Mouse (Mus musculus) retina, embryonic 14.5 days (tissue): ENCODE data around the gene Camta1.

Experiments used
- DNase-seq: peaks from one replicate; pipeline ENCODE4 v3.0.0-alpha.2; 2015; ENCODE audit warnings: low spot score

Gene Camta1

DNA sequence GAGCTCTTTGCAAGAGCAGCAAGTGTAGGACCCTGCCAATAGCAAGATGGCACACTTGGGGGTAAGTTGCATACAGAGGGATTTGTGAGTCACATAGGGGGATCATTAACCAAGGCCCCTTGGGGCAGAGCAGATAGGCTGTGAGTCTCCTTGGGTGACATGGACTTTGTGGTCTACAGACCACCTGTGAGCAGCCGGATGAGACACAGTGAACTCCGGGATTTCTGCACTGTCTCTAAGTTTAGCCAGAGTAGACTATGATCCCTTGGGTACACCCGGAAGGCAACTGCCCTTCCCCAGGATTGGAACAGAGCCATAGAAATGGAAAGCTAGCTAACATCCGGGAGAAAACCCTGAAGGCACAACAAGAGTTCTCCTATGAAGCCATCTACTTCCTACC, 417.0 kb downstream of the Camta1 start:
- DNase-seq: no peak

DNA sequence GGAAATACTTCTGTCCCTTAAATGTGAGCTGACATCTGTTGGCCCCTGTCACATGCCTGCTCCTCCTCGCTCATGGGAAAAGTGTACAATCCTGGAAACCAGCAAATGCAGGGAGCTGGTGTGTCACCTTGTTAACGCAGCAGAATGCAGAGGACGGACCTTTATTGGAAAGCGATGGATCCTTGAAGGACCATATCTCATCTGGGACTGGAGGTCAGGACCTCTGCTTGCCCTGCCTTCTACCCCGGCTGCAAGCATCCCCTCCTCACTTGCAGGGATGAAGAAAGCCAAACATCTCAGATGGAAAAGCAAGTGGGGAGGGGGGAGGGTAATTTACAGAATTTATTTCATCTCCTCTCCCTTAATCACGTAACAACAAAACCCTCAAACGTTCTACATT, 423.1 kb downstream of the Camta1 start:
- no peak for DNase-seq

DNA sequence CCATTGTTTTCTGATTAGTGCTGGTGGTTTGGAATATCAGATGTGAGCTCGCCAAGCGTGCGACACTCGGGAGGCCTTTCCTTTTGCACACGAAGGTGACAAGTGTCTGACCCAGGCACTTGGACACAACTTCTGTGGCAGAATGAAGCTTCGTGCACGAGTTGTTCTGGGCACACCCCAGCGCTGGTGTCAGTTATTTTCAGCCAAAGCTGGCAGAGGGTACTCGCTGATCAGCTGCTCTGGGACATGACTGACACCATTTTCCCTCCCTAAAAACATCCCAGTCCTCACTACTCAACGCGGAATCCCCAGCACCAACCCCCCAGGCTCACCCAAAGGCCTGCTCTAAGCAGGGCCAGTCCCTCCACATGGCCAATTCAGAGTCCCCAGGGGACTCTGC, 423.8 kb downstream of the Camta1 start:
- no peak for DNase-seq

DNA sequence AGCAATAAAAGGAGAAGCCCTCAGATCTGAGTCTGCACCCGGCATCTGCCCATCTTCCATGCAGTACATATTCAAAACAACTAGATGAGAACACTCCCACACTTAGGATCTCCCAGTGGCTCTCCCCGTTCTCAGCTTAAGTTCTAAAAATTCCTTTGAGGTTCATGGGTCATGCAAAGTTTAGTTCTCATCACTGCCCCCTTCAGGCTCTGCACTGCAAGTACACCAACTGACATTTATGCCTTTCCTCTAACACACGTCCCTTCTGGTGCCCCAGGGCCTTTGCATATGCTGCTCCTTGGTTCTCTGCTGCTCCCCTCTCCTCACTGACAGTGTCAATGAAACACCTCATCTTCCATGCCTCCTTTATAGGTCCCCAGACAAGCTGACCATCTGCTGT, 436.5 kb downstream of the Camta1 start:
- DNase-seq: peak; percentile 18

DNA sequence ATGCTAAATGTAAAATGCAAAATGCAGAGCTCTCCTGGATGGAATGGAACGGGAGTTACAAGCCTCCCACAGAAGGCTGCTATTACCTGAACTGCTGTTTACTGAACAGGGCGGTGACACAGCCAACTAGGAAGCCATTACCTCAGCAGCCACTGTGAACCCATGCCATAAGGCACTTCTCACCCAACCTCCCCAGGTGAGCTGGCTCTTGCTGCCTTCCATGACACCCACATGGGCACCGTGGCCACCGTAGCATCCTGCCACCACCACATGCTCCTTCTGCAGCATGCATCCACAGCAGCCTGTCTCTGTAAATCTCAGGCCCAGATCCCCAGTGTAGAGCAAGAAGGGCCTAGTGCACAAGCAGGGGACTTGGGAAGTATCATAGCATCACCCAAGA, 438.8 kb downstream of the Camta1 start:
- DNase-seq: no peak

DNA sequence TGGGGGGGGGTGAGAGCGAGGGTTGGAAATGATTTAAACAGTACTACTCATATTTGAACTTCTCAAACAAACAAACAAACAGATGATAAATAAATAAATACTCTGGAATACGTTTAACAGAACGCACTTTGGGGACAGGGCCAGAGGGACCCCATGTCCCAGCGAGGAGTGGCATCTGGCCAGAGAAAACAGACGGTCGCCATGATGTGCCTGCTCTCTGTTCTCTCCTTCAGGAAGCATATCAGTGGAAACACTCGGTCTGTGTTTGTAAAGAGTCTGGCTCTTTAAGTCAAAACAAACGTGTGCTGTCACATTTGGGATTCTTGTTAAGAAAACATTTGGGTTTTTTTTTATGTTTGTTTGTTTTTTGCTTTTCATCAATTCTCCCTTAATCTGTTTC, 439.3 kb downstream of the Camta1 start:
- DNase-seq: no peak

DNA sequence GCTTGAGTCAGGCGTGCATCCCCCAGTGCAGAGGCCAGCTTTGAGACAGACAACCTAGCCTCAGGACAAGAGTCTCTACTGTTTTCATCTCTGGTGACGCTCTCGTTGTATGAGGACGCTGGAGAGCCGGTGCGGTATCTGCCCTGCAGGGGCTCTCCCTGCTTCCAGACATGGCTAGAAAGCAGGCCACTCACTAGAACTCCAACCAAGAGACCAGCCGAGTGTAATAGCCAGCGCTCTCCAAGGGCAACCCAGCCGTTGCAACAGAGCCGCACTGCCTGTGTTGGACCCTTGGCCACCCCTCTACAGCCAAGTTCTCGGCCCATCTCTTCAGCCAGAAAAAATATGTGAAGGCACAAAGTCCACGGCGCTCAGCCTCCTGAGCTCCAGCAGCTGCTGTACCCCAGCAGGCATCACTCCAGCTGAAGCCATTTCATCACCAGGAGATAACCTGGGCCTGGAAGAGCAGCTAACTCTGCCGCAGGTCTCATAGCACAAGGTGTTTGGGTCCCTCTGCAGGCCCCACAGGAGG, 443.3 kb downstream of the Camta1 start:
- DNase-seq: no peak

DNA sequence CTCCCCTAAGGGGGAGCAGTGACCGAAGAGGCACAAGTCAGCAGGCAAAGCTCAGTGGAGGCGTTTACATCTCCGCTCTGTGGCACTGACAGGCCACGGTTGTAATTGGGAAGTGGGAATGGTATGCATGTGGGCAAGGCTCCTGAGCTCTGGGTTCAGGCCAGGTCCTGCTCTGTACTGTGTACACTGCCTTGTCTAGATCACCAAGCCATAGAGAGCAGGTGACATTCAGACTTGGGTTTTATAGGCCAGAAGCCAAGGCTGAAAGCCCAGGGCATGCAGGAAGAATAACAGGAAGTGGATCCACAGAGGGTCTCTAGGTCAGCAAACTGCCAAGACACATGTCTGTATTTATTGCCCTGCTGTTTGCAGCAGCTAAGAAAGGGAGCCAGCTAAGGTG, 445.9 kb downstream of the Camta1 start:
- no peak for DNase-seq

DNA sequence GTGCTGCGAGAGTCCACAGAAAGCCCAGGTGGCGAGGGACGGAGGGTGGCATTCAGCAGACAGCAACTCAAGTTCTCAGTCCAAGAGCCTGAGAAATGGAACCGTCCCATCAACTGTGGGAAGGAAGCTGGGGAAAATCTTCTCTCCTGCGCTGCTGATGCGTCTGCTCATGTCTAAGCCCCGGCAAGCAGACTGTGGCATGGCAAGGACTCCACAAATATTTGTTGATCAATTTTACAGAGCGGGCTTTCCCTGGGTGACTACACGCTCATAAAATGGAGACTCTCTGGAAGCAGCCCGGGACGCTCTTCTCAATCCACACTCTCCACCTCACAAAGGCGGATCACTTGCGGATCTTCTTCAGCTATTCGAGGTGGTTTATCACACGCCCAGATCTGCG, 446.3 kb downstream of the Camta1 start:
- no peak for DNase-seq

DNA sequence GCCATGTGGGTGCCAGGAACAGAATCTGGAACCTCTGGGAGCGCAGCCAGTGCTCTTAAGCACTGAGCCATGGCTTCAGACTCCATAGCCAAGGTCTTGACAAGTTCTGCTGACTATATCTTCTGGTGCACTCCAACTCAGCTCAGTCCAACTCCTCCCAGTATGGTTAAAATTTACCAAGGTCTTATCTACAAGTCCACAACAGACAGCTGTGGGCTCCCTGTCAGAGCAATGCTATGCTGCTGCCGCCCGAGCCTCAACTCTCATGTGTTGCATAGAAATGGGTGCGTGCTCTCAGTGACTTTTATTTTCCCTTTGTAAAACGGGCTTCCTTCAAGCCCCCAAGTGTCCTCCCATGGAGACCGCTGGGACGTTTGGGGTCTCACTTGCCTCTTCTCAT, 446.7 kb downstream of the Camta1 start:
- DNase-seq: no peak

DNA sequence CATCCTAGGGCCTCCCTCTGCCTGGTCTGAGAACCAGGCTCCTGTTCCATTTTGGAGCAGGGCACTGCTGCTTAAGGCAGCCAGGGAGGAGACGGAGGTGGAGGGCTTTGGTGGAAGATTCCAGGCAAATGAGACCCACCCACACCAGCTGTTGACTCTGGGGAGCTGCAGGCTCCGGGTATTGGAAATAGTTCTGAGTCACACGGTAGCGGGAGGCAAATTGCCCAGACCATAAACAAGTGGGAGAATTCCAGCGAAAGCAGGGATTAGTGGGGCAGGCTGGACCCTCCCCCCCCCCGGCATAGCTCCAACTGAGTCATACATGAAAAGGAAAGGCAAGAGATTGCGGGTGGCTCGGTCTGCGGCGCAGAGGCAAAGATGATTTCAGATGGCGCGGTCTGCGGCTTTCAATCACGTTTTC, 450.0 kb downstream of the Camta1 start:
- DNase-seq: no peak

DNA sequence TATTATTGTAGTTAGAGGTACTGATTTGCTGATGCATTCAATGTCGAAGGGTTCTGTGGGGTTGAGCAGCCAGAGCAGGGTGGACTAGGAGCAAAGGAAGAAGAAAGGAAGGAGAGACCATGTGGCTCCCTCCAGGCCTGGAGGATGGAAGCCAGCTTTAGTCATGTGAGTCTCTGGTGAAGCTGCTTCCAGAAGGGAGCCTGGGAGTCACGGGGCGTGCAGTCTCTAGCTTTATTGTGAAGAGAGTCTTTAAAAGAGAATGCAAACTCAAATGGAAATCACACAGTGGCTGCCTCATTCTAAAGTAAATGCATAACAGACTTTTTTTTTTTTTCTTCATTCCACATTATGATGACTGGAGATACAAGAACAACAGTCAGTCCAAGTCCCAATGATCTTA, 450.7 kb downstream of the Camta1 start:
- no peak for DNase-seq

DNA sequence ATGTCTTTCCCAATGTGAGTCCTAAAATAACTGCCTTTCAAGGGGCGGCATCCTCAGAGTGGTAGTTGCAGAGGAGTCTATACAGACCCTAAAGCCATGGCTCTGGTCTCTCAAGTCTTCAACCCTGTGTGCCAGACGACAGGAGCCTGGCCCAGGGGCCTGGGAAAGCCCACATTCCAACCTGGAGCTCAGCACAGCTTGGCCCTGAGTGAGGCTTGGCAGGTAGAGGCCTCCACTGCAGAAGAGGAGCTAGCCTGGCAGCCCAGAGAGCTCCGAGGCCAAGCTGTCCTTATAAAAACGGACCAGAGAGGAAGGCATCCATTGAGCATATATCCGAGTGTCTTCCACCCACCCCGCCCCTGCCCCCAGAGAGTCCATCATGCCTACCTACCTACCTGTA, 452.4 kb downstream of the Camta1 start:
- no peak for DNase-seq

DNA sequence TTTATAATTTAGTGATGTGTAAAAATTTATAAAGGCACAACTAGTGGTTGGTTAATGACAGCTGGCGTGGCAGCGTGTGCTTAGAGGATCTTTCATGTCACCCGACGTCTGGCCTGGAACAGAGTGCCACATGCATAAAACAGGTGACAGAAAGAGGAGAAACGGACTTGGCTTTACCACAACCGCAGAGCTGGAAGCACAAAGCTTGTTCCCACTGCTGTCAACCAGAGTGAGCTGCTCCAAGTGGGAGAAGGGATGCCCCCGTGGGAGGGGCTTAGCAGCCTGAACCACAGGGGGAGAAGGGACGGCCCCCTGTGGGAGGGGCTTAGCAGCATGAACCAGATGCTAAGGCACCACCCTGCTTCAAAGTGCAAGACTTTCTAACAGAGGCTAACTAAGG, 452.9 kb downstream of the Camta1 start:
- DNase-seq: peak; percentile 54

DNA sequence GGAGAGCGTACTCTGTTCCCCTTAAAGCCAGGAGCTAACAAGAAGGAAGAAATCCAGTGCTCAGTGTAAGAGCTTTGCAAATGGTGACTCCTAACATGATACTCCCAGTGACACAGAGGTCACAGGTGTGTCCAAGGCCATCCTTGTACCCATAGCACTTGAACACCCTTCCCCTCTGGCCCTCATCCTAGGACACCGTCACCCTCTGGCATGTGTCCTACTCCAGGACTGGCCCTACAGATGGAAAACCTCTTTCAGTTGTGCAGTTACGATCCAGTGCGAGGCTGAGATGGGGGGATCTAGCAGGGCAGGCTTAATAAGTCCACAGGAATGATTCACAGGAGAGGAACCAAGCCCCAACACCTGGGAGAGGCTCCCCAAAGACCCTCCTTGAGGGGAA, 453.4 kb downstream of the Camta1 start:
- no peak for DNase-seq

DNA sequence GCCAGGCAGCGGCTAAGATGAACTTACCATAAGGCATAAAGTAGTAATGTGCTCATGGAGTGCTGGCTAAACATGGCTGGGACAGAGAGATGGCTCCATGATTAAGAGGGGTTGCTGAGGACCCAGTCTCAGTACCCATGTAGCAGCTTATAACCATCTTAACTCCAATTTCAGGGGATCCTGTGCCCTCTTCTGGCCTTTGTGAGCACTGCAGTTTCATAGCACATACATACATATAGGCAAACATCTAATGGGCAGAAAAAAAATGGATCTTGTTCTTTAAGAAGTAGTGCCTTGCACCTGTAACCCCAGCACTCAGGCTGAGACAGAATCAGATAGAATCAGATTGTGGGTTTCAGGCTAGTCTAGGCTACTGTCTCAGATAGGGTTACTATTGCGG, 454.5 kb downstream of the Camta1 start:
- DNase-seq: no peak

DNA sequence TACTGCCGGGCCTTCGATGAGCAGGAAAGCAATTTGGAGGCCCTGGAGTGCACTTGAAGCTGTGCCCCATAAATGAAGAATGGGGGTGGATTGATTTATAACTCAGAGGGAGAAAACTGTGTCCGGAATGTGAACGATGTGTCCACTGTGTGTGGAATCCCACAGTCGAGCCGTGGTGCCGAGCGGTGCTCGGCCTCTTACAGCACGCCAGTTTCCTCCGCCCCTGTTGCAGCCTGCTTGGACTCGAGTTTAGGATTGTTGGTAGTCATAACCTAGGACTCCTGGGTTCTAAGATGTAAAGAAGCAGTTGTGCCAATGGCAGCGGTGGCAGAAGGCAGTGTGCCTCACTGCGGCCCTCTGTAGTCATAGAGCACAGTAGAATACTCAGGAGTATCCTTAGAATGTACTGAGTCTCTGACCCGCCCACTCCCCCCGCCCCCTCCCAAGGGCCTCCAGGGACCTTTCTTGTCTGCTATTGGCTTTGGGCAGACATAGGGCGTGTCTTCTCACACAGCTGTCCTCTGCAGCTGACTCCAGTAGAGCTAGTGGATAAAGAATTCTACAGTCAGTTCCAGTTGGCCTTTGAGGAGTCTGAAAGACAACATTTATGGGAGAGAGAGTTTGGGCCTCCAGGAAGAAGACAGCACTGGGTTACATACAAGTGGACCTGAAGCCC, 457.0 kb downstream of the Camta1 start:
- no peak for DNase-seq

DNA sequence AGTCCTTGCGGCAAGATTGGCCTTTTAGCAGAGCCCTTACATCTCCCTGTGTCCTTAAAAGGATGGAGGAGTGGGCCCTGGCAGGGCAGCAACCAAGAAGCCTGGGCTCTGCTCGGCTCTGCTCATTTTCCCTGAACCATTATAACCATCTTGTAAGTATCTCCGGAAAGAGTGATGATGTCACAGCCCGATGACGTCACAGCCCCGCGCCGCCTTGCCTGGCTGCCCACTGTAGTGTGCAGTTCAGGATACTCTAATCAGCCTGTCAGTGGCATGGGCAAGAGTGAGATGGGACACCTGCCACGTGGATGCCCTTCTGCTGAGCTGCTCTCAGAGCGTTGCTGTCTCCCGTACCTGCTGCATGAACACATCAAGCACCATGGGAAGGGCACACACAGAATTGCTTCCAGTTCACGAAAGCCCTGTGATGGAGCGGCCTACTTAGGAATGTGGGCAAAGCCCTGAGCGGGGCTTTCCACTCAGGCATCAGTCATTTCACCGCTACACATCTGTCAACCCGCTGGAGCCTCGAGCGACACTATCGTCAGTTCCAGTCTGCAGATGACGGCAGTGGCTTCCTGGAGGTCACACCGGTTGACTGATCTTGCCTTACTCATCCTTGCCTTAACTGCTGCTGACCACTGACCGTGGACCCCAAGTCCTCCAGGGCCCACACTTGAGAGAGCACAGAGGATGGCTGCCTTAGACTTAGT, 459.8 kb downstream of the Camta1 start:
- no peak for DNase-seq

DNA sequence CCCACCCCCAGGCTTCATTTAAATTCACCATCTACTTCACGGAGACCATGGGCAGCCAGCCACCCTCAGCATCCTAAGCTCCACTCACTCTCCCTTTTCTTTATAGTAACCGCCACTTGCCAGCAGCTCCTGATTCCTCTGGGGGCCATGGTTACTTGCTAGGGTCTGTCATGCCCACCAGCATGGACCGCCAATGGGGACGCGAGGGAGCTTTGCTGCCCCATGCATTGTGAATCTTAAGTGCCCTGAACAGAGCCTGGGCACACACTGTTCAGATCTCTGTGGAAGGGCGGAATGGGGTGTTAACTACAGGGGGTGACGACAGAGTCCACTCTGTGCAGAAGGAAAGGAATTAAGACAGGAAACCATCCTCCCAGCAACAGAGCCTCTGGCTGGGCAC, 465.1 kb downstream of the Camta1 start:
- DNase-seq: no peak

DNA sequence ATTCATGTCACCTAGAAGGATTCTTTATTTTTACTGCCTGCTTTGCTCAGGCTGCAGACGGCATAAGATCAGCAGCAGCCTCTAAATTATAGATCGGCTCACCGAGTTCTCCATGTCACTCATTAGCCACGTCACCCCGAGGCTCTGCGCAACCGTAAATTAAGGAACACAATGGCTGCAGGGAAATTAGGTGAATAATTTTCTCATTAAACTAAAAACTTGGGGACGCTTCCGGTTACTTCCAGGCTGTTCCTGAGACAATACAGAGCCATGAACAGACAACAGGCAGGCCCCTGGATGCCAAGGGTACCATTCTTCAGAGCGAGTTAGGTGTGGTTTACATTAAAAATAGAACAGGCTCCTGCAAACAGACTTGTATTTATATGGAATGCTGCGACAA, 472.3 kb downstream of the Camta1 start:
- peak; percentile 54 for DNase-seq

DNA sequence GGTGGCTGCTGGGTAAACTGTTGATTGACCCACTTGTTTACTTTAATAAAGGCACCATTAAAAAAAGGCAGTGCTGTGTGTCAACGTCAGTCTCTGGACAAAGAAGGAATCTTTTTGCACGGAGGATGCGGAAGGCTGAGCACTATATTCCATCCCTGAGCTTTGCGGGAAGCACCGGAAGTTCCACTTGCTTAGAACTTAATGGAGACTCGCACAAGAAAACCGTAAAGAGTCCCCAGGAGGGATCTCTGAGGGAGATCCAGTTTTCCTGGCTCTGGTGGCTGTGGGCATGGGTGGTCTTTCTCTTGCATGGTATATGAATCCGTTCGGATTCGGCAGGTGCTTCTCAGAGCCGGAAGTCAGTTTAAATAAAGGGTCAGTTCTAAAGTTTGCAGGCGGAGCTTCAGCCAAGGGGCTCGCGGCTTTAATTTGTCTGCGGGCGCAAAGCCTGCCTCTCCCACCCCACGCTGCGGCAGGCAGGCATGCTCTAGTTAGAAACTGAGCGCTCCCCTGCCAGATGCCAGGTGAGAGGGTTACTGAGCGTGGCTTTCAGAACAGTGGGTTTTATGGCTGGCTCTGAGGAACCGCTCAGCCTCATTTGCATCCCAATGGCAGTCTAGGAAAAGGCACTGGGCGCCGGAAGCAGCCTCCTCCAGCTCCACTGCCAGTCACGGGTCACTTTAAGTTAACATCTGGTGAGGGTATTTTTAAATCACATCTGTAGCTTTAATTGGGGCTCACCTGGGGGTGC, 474.8 kb downstream of the Camta1 start:
- peak; percentile 53 for DNase-seq

DNA sequence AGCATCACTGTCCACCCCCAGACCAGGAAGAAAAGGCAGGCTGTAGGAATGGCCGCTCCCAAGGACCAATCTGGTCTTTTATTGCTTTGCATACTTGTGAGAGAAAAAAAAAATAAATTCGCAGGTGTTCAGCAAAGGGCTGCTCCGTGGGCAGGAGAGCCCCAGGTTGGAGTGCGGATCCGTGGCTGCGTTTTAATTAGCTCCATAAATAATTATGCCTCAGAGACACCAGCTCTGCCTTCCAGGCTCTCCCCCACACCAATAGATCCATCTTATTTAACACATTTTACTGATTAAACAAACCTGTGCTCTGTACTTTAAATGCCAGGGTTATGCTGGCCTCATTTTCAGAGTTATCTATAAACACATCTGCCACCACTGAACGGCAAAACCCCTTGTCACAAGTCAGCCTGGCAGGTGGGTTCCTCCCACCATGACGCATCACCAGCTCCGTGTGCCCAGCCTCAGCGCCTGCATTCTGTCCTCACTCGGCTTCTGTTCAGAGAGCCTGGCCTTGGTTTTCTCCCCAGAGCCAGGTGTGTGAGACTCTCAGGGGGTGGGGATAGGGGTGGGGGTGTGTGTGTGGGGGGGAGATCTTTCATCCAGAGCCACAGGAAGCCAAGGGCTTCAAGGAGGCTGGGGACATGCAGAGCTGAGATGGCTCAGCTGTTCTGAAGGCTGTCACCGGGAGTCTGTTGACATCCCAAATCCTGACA, 475.5 kb downstream of the Camta1 start:
- no peak for DNase-seq
